In genomic region chr13:40748785-40749602, GRCm38 (mm10) we compare ENCODE assay signal across 9 mouse cellular contexts. TPM values are rescaled to one million over a fixed set of nuclear protein-coding genes. Genes with fewer than 3 reads are reported as not detected.
DNase-seq lines count a peak whose midpoint lies in the region; ATAC-seq and TF ChIP-seq lines count a peak whose summit lies in the region.
"Had no signal": no experiment of that assay in that cellular context is flagged by ENCODE, and none has a peak within 500 bp of the region (broad histone marks: within the 10 kb centered on the region; RNA-seq: fewer than 3 reads in every experiment).

No protein-coding gene starts in this region.

- peaks cover 9% of the 10 kb centered on the region; the same call in 1 of the 2 replicates for H3K4me1 ChIP-seq in kidney, embryonic 16.5 days (ENCODE audit: insufficient read depth, low read length)
- no peaks in the 10 kb centered on the region for H3K4me1 ChIP-seq in cortical plate, adult 2 months (ENCODE audit: control insufficient read depth, insufficient read depth, low read length)
- H3K4me1 ChIP-seq in hindbrain, embryonic 10.5 days (replicated peaks), result peaks cover 7% of the 10 kb centered on the region
- H3K4me1 ChIP-seq: liver, embryonic 15.5 days had no signal

- WGBS in kidney, embryonic 16.5 days, result 15% methylated on average over 19 of the region's 19 CpGs
- 14% methylated on average over 19 of the region's 19 CpGs for WGBS in hindbrain, embryonic 10.5 days

- peaks cover 38% of the 10 kb centered on the region for H3K27me3 ChIP-seq in kidney, embryonic 16.5 days (ENCODE audit: insufficient read depth, low read length)
- peaks cover 71% of the 10 kb centered on the region for H3K27me3 ChIP-seq in hindbrain, embryonic 10.5 days (ENCODE audit: insufficient read depth, poor library complexity, severe bottlenecking)

- H3K36me3 ChIP-seq in kidney, embryonic 16.5 days (ENCODE audit: insufficient read depth, low read length), result no peaks in the 10 kb centered on the region
- no peaks in the 10 kb centered on the region for H3K36me3 ChIP-seq in hindbrain, embryonic 10.5 days
- H3K36me3 ChIP-seq: liver, embryonic 15.5 days had no signal

- H3K4me2 ChIP-seq in kidney, embryonic 16.5 days (replicated peaks; ENCODE audit: low read depth, low read length), result peak overlapping the region; percentile 48
- H3K4me2 ChIP-seq: liver, embryonic 15.5 days had no signal

- no peak overlapping the region; the same call in 1 of the 2 replicates for H3K9ac ChIP-seq in kidney, embryonic 16.5 days (replicated peaks; ENCODE audit: low read length)
- H3K9ac ChIP-seq: liver, embryonic 15.5 days had no signal

- peak; percentile 31; the same call in 1 of the 2 replicates for TF ChIP-seq CTCF in cortical plate, adult 2 months (IDR thresholded peaks at IDR 0.05; ENCODE audit: extremely low read depth, insufficient read depth, low read length)

- no peak for DNase-seq in kidney, adult 8-10 months
- peak; percentile 46 for DNase-seq in hindbrain, embryonic 10.5 days (ENCODE audit: low spot score)
- DNase-seq in lung, postnatal 36 days, result peak; percentile 44
- no peak for DNase-seq in ovary, postnatal 10 days (ENCODE audit: low spot score)
- DNase-seq in testis, postnatal 14 days (ENCODE audit: low spot score), result no peak
- no peak for DNase-seq in adrenal gland, adult 2 months

- no peak for TF ChIP-seq POLR2A in cortical plate, adult 2 months (IDR thresholded peaks at IDR 0.05; ENCODE audit: extremely low read depth, insufficient read depth, low read length)

- H3K4me3 ChIP-seq in kidney, embryonic 16.5 days (ENCODE audit: low read length), result peak overlapping the region; percentile 20; the same call in 1 of the 2 replicates
- no peak overlapping the region for H3K4me3 ChIP-seq in cortical plate, adult 2 months (ENCODE audit: insufficient read depth, low read length)
- peak overlapping the region; percentile 26; the same call in 1 of the 2 replicates for H3K4me3 ChIP-seq in hindbrain, embryonic 10.5 days
- H3K4me3 ChIP-seq: liver, embryonic 15.5 days had no signal

- H3K27ac ChIP-seq in kidney, embryonic 16.5 days (ENCODE audit: low read length), result no peak overlapping the region
- H3K27ac ChIP-seq in cortical plate, adult 2 months (ENCODE audit: insufficient read depth, low read length), result no peak overlapping the region
- no peak overlapping the region for H3K27ac ChIP-seq in hindbrain, embryonic 10.5 days
- H3K27ac ChIP-seq: liver, embryonic 15.5 days had no signal

- H3K9me3 ChIP-seq in kidney, embryonic 16.5 days (ENCODE audit: low read length), result no peaks in the 10 kb centered on the region
- peaks cover 6% of the 10 kb centered on the region; the same call in 1 of the 2 replicates for H3K9me3 ChIP-seq in hindbrain, embryonic 10.5 days
- H3K9me3 ChIP-seq: liver, embryonic 15.5 days had no signal

- ATAC-seq in kidney, embryonic 16.5 days (ENCODE audit: low FRiP score, low TSS enrichment), result peak; percentile 39; the same call in 1 of the 2 replicates

RNA-seq across cellular contexts. Expression of gene Tfap2a, which starts 10.8 kb away (rescaled TPM):
- 2.4 and 3.2 TPM in 2 replicates for polyA plus RNA-seq in kidney, embryonic 16.5 days (2015; fragmentation: Nextera tagmentation; extraction: Ambion mirVana)
- 0.15 and 0.23 TPM in 2 replicates for polyA plus RNA-seq in cortical plate, adult 2 months (2012; rRNA removed)
- polyA plus RNA-seq in hindbrain, embryonic 10.5 days (2016; fragmentation: Nextera tagmentation; extraction: Ambion mirVana), result 6.7 and 13.8 TPM in 2 replicates
- under 1 TPM; 0.09 to 0.14 TPM for total RNA-seq in adrenal gland, adult 2 months (2021)
- 0.09 and 0.16 TPM in 2 replicates for polyA plus RNA-seq in adrenal gland, adult 2 months (2012; rRNA removed)
- polyA plus RNA-seq: liver, embryonic 15.5 days had no signal

Comparison
In these comparisons a context has a peak if more than half of its experiments do, and no peak if none do; other contexts are left out.
1. DNase-seq: peak in hindbrain, embryonic 10.5 days (single experiment) and lung, postnatal 36 days (single experiment); none in kidney, adult 8-10 months (0 of 2), ovary, postnatal 10 days (single experiment), testis, postnatal 14 days (single experiment) and adrenal gland, adult 2 months (single experiment).